Mouse (Mus musculus) kidney, adult 9 months (tissue): ENCODE results near the gene Odr4.

Experiments
- DNase-seq: peaks from one replicate; pipeline ENCODE4 v3.0.0; 2022

Odr4 gene

DNA sequence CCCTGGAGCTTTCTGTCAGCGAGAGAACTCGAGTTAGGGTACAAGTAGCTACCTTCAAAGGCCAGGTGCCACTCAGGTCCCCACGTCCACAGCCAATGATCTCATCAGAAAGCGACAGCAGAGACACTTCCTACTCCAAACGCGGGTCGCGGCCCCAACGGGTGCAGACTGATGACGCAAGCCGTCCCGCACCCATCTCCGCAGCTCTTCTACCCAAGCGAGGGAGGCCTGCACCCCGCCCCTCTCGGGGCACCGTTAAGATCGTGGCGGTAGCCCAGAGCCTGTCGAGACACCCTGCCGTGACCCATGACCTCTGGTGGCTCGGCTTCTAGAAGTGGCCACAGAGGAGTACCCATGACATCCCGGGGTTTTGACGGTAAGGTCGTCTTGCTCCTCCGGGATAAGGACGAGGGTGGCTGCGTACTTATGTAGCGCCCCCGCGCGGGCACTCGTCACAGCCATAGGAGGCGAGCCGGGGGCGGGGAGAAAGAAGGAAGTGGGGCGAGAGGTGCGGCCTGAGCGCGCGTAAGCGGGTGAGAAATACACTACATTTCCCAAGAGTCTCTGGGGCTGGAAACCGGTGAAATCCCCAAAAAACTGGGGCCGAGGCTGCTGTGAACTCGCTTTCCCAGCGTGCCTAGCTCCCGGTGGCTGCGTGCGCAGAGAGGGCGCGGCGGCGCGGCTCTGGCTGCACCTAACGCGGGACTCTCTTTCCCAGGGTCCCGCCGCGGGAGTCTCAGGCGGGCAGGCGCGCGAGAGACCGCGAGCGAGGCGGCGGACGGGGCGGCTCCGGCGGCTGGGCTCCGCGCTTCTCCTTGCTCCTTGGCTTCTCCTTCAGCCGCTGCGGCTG is at the start of gene Odr4, which contains the start of gene Tpr:
Gene Odr4, minus strand, starts transcription at position 443 of the 850 bp plus-strand sequence.
Gene Tpr, plus strand, starts transcription at position 201 of the 850 bp plus-strand sequence.
- DNase-seq = peak; percentile 99

- no peak for DNase-seq
Observed at GRCm38 (mm10) chr1:150441731-150442130, 48.9 kb upstream of the Odr4 start.

DNA sequence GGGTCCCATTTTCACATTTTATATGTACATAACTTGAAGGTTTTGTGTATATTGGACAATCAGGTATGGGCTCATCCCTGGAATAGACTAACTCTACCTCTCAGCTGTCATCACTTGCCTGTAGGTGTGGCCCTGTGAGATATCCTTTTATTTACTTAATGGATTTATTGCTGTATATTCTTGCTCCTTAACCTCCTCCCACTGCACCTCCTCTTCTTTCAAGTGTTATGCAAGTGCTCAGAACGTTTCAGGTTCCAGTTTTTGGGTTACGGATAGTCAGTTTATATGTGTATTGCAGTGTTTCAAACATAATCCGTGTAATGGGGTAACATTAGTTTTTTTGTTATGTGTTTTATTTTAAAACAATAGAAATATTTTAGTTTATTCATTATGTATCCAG is 45.8 kb upstream of the Odr4 start:
- DNase-seq = no peak

- no peak for DNase-seq
Observed at GRCm38 (mm10) chr1:150426216-150426615, 33.3 kb upstream of the Odr4 start.

GRCm38 (mm10) chr1:150425665-150426064 is 32.8 kb upstream of the Odr4 start:
- DNase-seq = peak; percentile 71

DNA sequence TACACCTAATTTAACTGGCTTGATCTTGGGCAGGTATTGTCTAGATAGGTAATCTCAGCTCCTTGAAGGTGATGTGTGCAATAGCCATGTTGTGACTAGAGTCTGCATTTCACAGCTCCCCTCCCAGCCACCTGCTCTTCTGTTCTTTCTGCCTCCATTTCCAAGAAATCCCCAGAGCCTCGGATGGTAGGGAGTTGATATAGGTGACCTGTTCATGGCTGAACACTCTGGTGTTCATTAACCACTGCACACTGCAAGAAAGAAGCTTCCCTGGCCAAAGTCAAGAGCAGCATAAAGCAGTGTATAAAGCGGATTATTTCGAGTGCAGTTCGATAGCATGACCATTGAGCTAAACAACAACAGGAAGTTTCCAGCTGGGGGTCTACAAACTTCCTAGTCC is 25.5 kb upstream of the Odr4 start:
- no peak for DNase-seq

DNA sequence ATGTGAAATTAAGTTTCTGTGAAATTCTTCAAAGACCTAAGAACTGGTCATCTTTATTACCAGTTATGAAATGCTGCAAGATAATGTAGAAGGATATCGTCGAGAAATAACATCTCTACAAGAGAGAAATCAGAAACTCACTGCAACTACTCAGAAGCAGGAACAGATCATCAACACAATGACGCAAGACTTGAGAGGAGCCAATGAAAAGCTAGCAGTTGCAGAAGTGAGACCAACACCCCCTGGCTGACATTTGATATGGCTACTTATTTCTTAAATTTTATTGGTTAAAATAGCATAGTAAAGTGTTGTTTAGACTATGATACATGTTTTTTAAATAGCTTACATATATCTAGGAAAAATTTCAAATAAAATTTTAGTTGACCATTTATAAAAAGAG is 23.1 kb upstream of the Odr4 start:
- DNase-seq = no peak

DNA sequence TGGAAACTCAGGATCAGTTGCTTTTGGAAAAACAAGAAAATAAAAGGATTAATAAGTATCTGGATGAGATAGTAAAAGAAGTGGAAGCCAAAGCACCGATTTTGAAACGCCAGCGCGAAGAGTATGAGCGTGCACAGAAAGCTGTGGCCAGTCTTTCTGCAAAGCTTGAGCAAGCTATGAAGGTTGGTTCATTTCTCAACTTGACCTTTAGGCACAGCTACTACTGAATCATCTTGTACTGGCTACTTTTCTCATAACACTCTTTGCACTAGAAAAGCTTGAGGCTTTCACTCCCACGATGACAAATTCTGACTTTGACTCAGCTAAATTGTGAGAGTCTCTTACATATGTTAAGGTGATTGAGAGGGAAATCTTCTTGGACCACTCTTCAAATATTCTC is 17.1 kb upstream of the Odr4 start:
- DNase-seq = no peak

DNA sequence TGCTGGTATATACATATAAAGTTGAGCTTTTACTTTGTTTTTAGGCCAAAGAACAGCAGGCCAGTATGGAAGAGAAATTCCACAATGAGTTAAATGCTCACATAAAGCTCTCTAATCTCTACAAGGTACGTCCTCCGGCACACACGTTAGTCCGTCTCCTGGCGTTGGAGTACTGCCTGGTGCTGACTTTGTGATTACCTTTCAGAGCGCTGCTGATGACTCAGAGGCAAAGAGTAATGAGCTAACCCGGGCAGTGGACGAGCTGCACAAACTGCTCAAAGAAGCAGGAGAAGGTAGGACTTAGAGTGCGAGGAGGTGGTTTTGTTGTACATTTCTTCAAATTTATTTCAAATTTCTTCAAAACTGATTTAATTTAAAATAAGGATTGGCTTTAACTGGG is 14.4 kb upstream of the Odr4 start:
- no peak for DNase-seq

GRCm38 (mm10) chr1:150404555-150404954 is 11.7 kb upstream of the Odr4 start:
- peak; percentile 9 for DNase-seq

DNA sequence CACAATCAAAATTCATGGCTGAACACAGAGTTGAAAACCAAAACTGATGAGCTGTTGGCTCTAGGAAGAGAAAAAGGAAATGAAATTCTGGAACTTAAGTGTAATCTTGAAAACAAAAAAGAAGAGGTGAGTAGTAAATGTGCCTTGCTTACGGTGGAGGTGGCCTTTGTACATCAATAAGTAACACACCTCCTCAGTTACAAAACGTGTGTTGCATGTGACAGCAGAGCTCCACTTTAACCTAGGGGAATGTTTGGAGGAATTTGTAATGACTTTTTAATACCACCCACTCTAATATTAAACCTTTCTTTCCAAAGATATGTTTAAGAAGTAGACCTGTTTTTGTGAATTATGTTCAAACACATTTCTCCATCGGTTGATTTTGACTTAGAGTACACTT is 11.0 kb upstream of the Odr4 start:
- DNase-seq = peak; percentile 11

DNA sequence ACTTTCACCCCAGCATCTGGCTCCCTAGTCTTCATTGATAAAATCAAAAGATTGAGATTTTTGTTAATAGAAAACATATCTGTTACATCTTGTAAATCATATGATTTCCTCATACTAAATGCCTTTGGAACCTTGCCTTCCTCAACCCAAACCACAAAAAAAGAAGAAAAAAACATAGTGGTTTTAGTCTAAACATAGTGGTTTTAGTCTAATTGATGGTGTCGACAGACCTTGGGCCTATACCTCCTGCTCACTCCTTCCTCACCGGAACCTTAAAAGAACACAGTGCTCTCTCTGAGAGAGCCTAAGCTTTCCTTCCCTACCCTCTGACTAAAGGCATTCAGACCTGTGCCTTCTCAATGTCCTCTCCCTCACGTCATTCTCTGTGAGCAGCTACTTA is 3.1 kb upstream of the Odr4 start:
- no peak for DNase-seq

GRCm38 (mm10) chr1:150393488-150393852 is 590 bp upstream of the Odr4 start:
- no peak for DNase-seq

- DNase-seq = no peak
Observed at GRCm38 (mm10) chr1:150391931-150392637, 796 bp downstream of the Odr4 start.

GRCm38 (mm10) chr1:150389390-150390129 is 3.3 kb downstream of the Odr4 start:
- no peak for DNase-seq

DNA sequence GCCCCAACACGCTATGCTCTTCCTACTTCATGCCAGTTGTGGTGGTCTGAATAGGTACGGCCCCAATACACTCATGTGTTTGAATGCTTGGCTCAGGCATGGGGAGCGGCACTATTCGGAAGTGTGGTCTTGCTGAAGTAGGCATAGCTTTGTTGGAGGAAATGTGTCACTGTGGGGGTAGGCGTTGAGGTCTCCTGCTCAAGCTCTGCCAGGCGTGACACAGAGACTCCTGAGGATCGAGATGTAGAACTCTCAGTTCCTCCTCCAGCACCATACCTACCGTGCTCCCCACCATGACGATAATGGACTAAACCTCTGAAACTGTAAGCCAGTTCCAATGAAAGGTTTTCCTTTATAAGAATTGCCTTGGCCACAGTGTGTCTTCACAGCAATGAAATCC is 5.3 kb downstream of the Odr4 start:
- DNase-seq = no peak

GRCm38 (mm10) chr1:150384138-150384537 is 8.7 kb downstream of the Odr4 start:
- no peak for DNase-seq

DNA sequence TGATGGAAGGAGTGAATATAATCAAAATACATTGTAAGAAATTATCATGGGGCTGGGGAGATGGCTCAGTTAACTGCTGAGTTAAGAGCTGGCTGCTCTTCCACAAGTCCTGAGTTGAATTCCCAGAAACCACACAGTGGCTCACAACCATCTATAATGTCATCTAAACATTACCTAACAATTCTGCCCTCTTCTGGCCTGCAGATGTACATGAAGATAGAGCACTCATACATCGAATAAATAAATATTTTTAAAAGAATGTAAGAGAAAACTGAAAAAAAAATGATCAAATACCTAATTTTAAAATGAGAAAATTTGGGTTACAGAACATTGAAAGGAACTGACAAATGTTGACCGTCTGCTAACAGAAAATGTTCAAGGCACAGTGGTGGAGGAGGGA is 18.6 kb downstream of the Odr4 start:
- DNase-seq = no peak

DNA sequence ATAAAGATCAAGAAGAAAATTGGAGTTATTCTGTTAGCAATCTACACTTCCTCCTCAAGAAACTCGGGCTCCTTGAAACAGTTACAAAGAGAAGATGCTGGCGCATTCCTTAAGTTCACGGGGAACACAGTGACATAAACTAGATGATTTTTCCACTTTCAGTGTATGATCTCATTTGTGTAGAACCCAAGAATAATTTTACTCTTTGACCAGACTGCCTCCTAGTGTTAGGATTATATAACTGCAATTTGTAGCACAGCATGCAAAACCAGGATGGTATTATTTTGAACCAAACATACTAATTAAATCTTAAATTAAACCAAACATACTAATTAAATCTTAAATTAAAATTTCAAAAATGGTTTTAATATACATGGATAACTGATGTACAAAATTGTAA is 20.0 kb downstream of the Odr4 start:
- no peak for DNase-seq

DNA sequence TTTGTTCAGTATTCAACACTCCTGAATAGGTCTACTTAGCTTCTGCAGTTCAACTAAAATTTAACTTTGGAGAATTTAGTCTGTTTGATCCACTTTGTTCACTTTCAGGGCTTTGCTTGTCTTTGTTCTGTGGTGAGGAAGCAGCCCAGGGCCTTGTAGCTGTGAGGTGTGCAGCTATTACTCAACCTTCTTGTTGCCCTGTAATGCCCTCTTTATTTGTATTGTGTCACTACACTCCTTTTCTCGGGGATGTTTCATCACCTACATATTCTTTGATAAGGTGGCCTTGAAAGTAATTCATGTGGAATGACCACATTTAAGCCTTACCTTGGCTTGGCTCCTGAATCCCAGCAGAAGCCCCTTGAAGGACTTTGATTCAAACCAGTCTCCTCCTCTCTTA is 32.0 kb downstream of the Odr4 start:
- DNase-seq = no peak

- no peak for DNase-seq
Observed at GRCm38 (mm10) chr1:150335111-150335510, 57.8 kb downstream of the Odr4 start.

- no peak for DNase-seq
Observed at GRCm38 (mm10) chr1:150319205-150319604, 73.7 kb downstream of the Odr4 start, which contains the start of gene Pdc. TSS of gene Pdc (plus strand) at chr1:150319417.
